Mouse (Mus musculus): ENCODE measurements around the gene Pigc. TPM values are rescaled to one million over a fixed set of nuclear protein-coding genes. Genes with fewer than 3 reads are reported as not detected.

The Pigc gene
- total and polyA plus RNA-seq, 3 experiments, result 11.7 to 17.4 (median 12.4) TPM

GRCm38 (mm10) chr1:161983979-161984566 is 15.1 kb downstream of the Pigc start:
- Histone ChIP-seq H3K27ac (ENCODE audit: insufficient read depth, low read depth) (no peak overlapping the region), H3K36me3 (replicated peaks in 1 of 2; ENCODE audit: control insufficient read depth in 1 of 2, insufficient read depth in 1 of 2, low read length in 1 of 2) (no peaks in the 10 kb centered on the region), H3K4me3 (replicated peaks in 1 of 3; ENCODE audit: low read depth in 2 of 3, low read length in 2 of 3, poor library complexity in 1 of 3) (no peak overlapping the region), H3K4me1 (ENCODE audit: control insufficient read depth in 1 of 2, insufficient read depth in 2 of 2) (no peaks in the 10 kb centered on the region), H3K9me3 (replicated peaks; ENCODE audit: low read length) (no peaks in the 10 kb centered on the region), H3K4me2 (ENCODE audit: insufficient read depth, low read depth, poor library complexity, severe bottlenecking) (no peak overlapping the region), H3K27me3 (replicated peaks) (no peaks in the 10 kb centered on the region), H3K79me2 (replicated peaks; ENCODE audit: control insufficient read depth, extremely low read depth, insufficient read depth, poor library complexity, severe bottlenecking) (no peaks in the 10 kb centered on the region), H3K9ac (ENCODE audit: insufficient read depth, low read depth) (no peak overlapping the region)
- dilution Hi-C loops (cut with MboI; ENCODE audit: extremely low pct_ligation_motif_present, extremely low pct_unique_long_range_greater_than_20kb, low sequenced_read_pairs) (no loop called here), in situ Hi-C loops (cut with MboI; ENCODE audit: low pct_ligation_motif_present, low pct_unique_long_range_greater_than_20kb, low sequenced_read_pairs) (no loop called here)
- DNase-seq (ENCODE audit: extremely low read depth), result no peak
- TF ChIP-seq USF1 (IDR thresholded peaks at IDR 0.05; ENCODE audit: low read depth, low read length) (no peak), ZC3H11A (IDR thresholded peaks at IDR 0.05; ENCODE audit: low read depth, low read length) (no peak), MEF2A (IDR thresholded peaks at IDR 0.05; ENCODE audit: borderline replicate concordance, low read depth, low read length) (no peak), JUND (conservative IDR thresholded peaks at IDR 0.05; ENCODE audit: low read depth, low read length) (no peak), POLR2A (IDR thresholded peaks at IDR 0.05; ENCODE audit: low read depth, low read length) (no peak), EP300 (IDR thresholded peaks at IDR 0.05; ENCODE audit: low read length) (no peak), ELF1 (IDR thresholded peaks at IDR 0.05; ENCODE audit: low read depth, low read length) (no peak), NRF1 (IDR thresholded peaks at IDR 0.05; ENCODE audit: low read depth, low read length) (no peak), ZKSCAN1 (IDR thresholded peaks at IDR 0.05; ENCODE audit: borderline replicate concordance, low read depth, low read length) (no peak), IRF4 (IDR thresholded peaks at IDR 0.05; ENCODE audit: low read depth, low read length) (no peak), UBTF (IDR thresholded peaks at IDR 0.05; ENCODE audit: low read depth, low read length) (no peak), RAD21 (IDR thresholded peaks at IDR 0.05; ENCODE audit: low read depth, low read length) (no peak), PAX5 (IDR thresholded peaks at IDR 0.05; ENCODE audit: low read length) (no peak), JUN (IDR thresholded peaks at IDR 0.05; ENCODE audit: insufficient read depth, low read depth, low read length) (no peak), SMC3 (IDR thresholded peaks at IDR 0.05; ENCODE audit: low read depth, low read length) (no peak), ETS1 (conservative IDR thresholded peaks at IDR 0.05; ENCODE audit: low read depth, low read length) (no peak), RCOR1 (conservative IDR thresholded peaks at IDR 0.05; ENCODE audit: low read depth, low read length) (no peak), MAX (IDR thresholded peaks at IDR 0.05; ENCODE audit: low read length) (no peak), CTCF (conservative IDR thresholded peaks at IDR 0.05 in 1 of 2, IDR thresholded peaks at IDR 0.05 in 1 of 2; ENCODE audit: low read depth in 2 of 2, low read length in 2 of 2) (no peak)

- dilution Hi-C loops (cut with MboI; ENCODE audit: extremely low pct_ligation_motif_present, extremely low pct_unique_long_range_greater_than_20kb, low sequenced_read_pairs), result no loop called here
- Histone ChIP-seq H3K9ac (ENCODE audit: insufficient read depth, low read depth) (no peak overlapping the region), H3K4me1 (ENCODE audit: control insufficient read depth in 1 of 2, insufficient read depth in 2 of 2) (peaks cover 0 to 11% of the 10 kb centered on the region in 2 experiments; a peak in 3 of 4 replicates), H3K36me3 (replicated peaks in 1 of 2; ENCODE audit: control insufficient read depth in 1 of 2, insufficient read depth in 1 of 2, low read length in 1 of 2) (no peaks in the 10 kb centered on the region), H3K27ac (ENCODE audit: insufficient read depth, low read depth) (no peak overlapping the region), H3K27me3 (replicated peaks) (no peaks in the 10 kb centered on the region), H3K4me2 (ENCODE audit: insufficient read depth, low read depth, poor library complexity, severe bottlenecking) (no peak overlapping the region), H3K4me3 (replicated peaks in 1 of 3; ENCODE audit: low read depth in 2 of 3, low read length in 2 of 3, poor library complexity in 1 of 3) (no peak overlapping the region), H3K9me3 (replicated peaks; ENCODE audit: low read length) (no peaks in the 10 kb centered on the region), H3K79me2 (replicated peaks; ENCODE audit: control insufficient read depth, extremely low read depth, insufficient read depth, poor library complexity, severe bottlenecking) (no peaks in the 10 kb centered on the region)
- in situ Hi-C loops (cut with MboI; ENCODE audit: low pct_ligation_motif_present, low pct_unique_long_range_greater_than_20kb, low sequenced_read_pairs), result no loop called here
- no peak for DNase-seq (ENCODE audit: extremely low read depth)
- TF ChIP-seq POLR2AphosphoS2 (IDR thresholded peaks at IDR 0.05; ENCODE audit: low read depth, low read length), result no peak
- no peak for TF ChIP-seq E2F4 (IDR thresholded peaks at IDR 0.05; ENCODE audit: insufficient replicate concordance, low read depth, low read length)
- TF ChIP-seq POLR2A (IDR thresholded peaks at IDR 0.05; ENCODE audit: low read depth, low read length), result no peak
- no peak for TF ChIP-seq MAFK (IDR thresholded peaks at IDR 0.05; ENCODE audit: insufficient replicate concordance, low read length)
- TF ChIP-seq CTCF (conservative IDR thresholded peaks at IDR 0.05 in 1 of 2, IDR thresholded peaks at IDR 0.05 in 1 of 2; ENCODE audit: low read depth in 2 of 2, low read length in 2 of 2), result no peak
- no peak for TF ChIP-seq GABPA (IDR thresholded peaks at IDR 0.05; ENCODE audit: insufficient replicate concordance, low read depth, low read length)
- no peak for TF ChIP-seq UBTF (IDR thresholded peaks at IDR 0.05; ENCODE audit: low read depth, low read length)
- TF ChIP-seq TCF12 (IDR thresholded peaks at IDR 0.05; ENCODE audit: low read depth, low read length), result no peak
Observed at GRCm38 (mm10) chr1:161990684-161991578, 21.9 kb downstream of the Pigc start.
